Comparison of ENCODE assay signal across 10 mouse cellular contexts in the genomic region with DNA sequence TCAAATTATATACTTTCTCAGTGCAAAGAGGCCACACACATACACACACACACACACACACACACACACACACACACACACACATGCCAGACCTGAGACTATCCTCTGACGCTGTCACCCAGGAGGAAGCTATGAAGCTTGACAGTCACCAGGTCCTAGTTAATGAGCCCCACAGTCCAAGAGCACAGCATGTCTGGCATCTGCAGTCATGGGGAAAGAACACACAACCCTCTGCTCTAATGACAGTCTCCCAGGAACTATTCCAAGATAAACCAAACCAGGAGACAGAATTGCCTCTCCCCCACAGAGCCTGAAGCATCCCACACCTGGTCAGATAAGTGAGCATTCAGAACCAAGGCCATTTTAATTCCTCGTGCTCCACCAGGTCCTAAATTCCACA.
DNase-seq lines count a peak whose midpoint lies in the region; ATAC-seq lines count a peak whose summit lies in the region.
"Had no signal": no experiment of that assay in that cellular context is flagged by ENCODE, and none has a peak within 500 bp of the region (broad histone marks: within the 10 kb centered on the region; RNA-seq: fewer than 3 reads in every experiment).

No protein-coding gene starts in this region.

- no peak overlapping the region for H3K27ac ChIP-seq in kidney, embryonic 14.5 days (ENCODE audit: low read depth, low read length)
- H3K27ac ChIP-seq: embryonic facial prominence, embryonic 15.5 days; neural tube, embryonic 12.5 days had no signal

- H3K9ac ChIP-seq in kidney, embryonic 14.5 days (ENCODE audit: low read depth, low read length), result no peak overlapping the region
- H3K9ac ChIP-seq: embryonic facial prominence, embryonic 15.5 days; neural tube, embryonic 12.5 days had no signal

- peak; percentile 32 for DNase-seq in kidney, adult 11 months
- DNase-seq in kidney, adult 18-20 months, result no peak
- DNase-seq in cerebellum, adult 11 months, result peak; percentile 15
- DNase-seq in cerebellum, postnatal 14 days, result peak; percentile 60 to 73
- DNase-seq in urinary bladder, postnatal 4 days (ENCODE audit: low spot score in 2 of 2), result no peak
- DNase-seq in embryo, embryonic 9.5 days (ENCODE audit: extremely low spot score), result no peak
- DNase-seq: adrenal gland, postnatal 36 days had no signal

- no peak overlapping the region for H3K4me2 ChIP-seq in kidney, embryonic 14.5 days (replicated peaks; ENCODE audit: low read depth, low read length)
- H3K4me2 ChIP-seq: embryonic facial prominence, embryonic 15.5 days; neural tube, embryonic 12.5 days had no signal

- no peaks in the 10 kb centered on the region for H3K9me3 ChIP-seq in kidney, embryonic 14.5 days (ENCODE audit: control insufficient read depth, low read length)
- H3K9me3 ChIP-seq: embryonic facial prominence, embryonic 15.5 days; neural tube, embryonic 12.5 days had no signal

- H3K4me3 ChIP-seq in kidney, embryonic 14.5 days (ENCODE audit: low read length), result no peak overlapping the region
- H3K4me3 ChIP-seq: embryonic facial prominence, embryonic 15.5 days; neural tube, embryonic 12.5 days had no signal

- no peaks in the 10 kb centered on the region for H3K36me3 ChIP-seq in kidney, embryonic 14.5 days (ENCODE audit: control insufficient read depth, insufficient read depth, low read length)
- H3K36me3 ChIP-seq: embryonic facial prominence, embryonic 15.5 days; neural tube, embryonic 12.5 days had no signal

- H3K4me1 ChIP-seq in kidney, embryonic 14.5 days (ENCODE audit: control insufficient read depth, insufficient read depth, low read length), result peaks cover 12% of the 10 kb centered on the region; the same call in 1 of the 2 replicates
- H3K4me1 ChIP-seq: embryonic facial prominence, embryonic 15.5 days; neural tube, embryonic 12.5 days had no signal

- ATAC-seq in kidney, embryonic 14.5 days (ENCODE audit: low FRiP score, low TSS enrichment), result peak; percentile 94

- WGBS in kidney, embryonic 14.5 days, result 24% methylated on average over 2 of the region's 2 CpGs

- H3K27me3 ChIP-seq in kidney, embryonic 14.5 days (ENCODE audit: control insufficient read depth, insufficient read depth, low read length), result no peaks in the 10 kb centered on the region
- H3K27me3 ChIP-seq: embryonic facial prominence, embryonic 15.5 days; neural tube, embryonic 12.5 days had no signal

Comparison
In these comparisons a context has a peak if more than half of its experiments do, and no peak if none do; other contexts are left out.
1. DNase-seq: peak in kidney, adult 11 months (single experiment), cerebellum, adult 11 months (single experiment) and cerebellum, postnatal 14 days (2 of 2); none in kidney, adult 18-20 months (single experiment), urinary bladder, postnatal 4 days (0 of 2) and embryo, embryonic 9.5 days (single experiment).